Mouse (Mus musculus): ENCODE measurements around the gene Ern2. TPM values are rescaled to one million over a fixed set of nuclear protein-coding genes. Genes with fewer than 3 reads are reported as not detected.

Gene Ern2
- polyA plus RNA-seq, 2 experiments from 2014 or later = not detected

DNA sequence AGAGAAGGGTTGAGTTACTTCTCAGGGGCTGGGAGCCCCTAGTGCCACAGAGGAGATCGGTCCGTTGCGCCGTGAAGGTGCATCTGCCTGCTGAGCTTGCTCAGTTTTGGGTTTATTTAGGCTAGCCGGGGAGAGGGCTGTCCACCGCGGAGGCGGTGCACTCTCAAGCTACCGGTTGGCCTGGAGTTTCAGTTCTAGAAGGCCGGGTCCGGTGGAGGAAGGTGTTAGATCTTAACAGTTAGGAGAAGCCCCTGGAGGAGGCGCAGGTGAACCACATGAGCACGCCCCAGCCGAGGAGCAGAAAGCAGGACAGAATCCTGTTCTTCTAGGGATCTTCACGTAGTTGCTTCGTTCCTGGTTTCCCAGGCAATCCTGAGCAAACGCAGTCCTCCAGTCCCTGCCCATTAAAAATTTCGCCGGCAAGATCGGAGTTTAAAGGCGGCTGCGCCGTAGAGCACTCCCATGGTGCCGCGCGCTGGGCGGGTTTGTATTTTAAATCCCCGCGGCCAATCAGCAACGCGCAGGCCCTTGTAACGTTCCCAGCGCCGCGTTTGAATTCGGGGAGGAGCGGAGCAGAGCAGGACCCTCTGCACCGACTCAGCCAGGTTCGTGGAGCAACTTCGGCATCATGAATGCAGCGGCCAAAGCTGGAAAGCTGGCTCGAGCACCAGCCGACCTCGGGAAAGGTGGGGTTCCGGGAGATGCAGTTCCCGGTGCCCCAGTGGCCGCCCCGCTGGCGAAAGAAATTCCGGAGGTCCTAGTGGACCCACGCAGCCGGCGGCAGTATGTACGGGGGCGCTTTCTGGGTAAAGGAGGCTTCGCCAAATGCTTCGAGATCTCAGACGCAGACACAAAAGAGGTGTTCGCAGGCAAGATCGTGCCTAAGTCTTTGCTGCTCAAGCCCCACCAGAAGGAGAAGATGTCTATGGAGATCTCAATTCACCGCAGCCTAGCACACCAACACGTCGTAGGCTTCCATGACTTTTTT lies 26.8 kb downstream of the Ern2 start, which contains the start of gene Plk1:
Plk1 (plus strand) TSS at position 525 of the 988 bp plus-strand sequence.
- ATAC-seq = peak; percentile 83

DNA sequence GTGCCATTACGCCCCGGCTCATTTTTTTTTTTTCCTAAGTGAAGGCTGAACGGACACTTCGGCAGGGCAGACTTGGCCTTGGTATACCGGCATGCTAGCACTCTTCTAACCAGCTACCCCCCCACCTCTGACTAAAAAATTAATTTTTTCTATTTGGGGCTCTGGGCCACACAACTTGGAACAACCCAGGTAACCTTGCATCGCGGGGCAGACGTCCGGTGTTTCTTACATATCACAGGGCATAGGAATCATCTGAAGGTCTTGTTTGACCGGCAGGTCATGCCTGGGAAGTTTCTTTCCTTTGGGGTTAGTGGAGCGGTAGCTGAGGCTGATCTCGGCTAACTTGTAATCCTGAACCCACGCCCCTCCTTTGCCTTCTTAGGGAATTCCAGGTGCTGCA lies 27.5 kb downstream of the Ern2 start:
- ATAC-seq = no peak

DNA sequence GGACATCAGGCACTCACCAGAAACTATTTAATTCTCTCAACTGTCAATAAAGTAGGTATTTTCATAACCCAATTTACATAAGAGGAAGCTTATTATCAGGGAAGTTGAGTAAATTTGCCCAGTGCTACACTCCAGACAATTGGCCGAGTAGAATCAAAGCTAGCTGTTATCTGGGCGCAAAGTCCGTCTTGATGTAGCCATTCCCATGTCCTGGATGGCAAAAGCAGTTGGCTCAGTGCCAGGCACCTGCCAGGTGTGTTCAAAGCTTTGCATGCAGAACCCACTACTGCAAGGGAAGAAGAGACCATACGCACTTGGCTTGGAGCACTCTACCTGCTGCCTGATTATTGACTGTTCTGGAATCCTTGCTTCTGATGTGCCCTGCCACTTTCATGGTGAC lies 33.5 kb downstream of the Ern2 start:
- ATAC-seq = no peak

DNA sequence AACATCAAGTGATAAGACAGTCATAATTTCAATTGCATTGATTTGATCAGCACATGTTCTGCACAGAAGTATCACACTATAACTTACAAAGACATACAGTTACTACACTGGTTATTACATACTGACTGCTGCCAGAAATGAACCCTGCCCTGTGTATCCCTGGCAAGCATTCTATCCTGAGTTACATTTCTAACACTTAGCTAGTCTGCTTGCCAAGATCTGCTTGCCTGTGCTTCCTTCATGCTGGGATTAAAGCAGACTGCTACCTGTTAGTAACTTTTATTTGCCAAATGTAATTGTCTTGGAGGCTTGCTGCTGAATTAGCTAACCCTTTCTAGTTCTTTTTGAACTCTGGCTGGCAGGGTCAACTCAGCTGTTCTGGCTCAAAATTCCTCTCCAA lies 45.0 kb downstream of the Ern2 start:
- no peak for ATAC-seq

DNA sequence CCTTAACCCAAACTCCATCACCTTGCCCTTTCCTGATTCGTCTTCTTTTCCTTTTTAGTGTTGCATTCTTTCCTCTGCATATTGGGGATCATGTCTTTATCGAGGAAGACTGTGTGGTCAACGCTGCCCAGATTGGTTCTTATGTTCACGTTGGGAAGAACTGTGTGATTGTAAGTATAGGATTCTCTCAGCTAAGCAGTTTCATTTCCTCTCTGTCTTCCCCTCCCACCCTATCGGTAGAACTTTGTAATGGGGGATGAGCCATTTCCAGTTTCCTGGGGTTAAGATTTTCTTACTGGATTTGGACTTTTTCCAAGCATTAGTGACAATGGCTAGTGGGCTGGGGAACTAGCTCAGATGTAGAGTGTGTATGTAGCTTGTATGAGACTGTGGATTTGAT lies 47.8 kb downstream of the Ern2 start:
- ATAC-seq = no peak

DNA sequence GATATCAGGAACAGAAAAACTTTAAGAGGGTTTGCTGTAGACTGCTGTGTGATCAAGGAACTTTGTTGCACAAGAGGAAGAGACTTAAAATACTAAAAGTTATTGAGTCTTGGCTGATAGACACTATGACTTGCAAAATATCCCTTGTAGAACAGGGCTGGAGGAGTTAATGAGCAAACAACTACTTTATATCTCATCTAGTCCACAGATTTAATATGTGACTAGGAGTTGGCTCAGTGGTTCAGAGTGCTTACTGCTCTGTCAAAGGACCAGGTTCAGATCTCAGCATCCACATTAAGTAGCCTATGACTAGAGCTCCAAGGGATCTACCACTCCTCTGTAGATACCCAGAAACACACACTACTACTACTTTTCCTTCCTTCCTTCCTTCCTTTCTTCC lies 48.9 kb downstream of the Ern2 start:
- ATAC-seq = no peak

DNA sequence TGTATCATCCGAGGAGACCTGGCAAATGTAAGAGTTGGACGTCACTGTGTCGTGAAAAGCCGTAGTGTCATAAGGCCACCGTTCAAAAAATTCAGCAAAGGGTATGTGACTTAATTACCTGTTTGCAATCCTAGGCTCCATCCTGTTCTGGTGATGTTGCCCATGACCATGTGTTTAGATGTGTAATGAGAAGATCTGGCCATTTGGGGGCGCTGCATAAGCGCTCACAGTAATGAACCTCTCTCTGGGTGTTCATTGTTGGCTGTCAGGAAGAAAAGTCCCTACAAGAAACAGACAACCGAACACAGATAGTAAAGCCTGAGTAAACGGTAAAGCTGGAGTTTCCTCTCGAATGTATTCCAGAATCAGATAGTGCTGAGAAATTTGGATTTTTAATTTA lies 50.9 kb downstream of the Ern2 start:
- ATAC-seq = no peak

DNA sequence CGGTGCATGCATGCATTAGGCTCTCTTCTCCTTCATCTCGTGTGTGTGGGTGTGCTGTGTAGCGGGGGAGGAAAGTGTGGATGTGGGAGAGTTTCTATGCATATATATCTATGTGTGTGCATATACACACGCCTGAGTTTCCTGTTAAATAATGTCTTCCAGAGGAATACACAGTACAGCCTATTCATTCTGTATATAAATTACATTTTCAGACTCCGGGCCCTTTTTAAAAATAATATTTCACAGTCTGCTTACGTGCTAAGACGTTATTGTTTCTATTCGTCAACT lies 52.7 kb downstream of the Ern2 start:
- ATAC-seq = peak; percentile 12

DNA sequence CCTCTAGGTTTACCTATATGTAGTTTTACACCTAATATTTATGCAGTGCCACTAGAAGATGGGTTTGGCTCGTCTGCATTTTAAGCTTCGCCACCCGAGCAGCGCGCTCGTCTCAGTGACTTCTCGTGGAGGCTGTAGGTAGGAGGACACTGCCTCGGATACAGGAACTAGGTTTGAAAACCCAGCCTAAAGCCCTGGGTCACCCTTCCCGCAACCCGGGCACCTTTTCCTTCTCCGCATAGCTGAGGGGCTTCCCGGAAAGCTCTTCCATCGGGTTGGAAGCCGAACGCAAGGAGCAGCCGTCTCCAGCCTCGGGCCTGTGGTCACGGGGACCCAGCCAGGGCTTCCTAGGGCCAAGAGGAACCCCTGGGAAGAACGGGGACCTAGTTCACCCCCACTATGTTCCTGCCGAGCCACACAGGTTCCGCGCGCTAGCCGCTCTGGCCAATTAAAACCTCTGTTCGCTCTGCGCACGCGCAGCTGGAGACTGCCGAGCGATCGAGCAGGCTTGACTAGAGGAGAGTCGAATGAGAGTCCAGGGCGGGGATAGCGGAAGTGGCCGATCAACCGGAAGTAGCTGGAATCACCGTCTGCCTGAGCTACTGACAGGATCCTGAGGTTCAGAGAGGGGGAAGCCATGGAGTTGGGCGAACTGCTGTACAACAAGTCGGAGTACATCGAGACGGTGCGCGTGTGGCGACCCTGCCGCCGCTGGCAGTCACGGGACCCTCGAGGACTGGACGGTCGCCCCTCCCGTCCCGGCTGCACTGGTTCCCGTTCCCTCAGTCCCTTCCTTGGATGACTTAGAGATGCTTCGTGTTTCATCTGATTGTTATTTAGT lies 53.3 kb downstream of the Ern2 start, which contains the start of the genes Palb2 and Dctn5:
Palb2 (minus strand) TSS at position 489 of the 841 bp plus-strand sequence.
Dctn5 (plus strand) TSS at position 545 of the 841 bp plus-strand sequence.
- peak; percentile 95 for ATAC-seq

DNA sequence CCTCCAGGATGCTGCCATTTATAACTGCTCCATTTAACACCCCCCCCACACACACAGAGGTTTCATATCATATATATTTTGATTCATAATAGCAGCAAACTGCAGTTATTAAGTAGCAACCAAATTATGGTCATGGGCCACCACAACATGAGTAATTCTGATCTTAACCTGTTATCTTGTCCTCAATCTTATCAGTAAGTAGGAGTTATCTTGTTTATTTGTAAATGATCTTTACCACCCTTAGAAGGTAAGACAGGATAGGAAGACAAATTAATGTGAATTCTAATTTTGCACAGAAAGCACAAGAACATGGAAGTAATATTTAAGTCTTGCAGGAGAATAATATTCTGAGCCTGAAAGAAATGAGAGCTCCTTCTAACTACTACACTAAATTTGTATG lies 54.2 kb downstream of the Ern2 start:
- ATAC-seq = no peak

DNA sequence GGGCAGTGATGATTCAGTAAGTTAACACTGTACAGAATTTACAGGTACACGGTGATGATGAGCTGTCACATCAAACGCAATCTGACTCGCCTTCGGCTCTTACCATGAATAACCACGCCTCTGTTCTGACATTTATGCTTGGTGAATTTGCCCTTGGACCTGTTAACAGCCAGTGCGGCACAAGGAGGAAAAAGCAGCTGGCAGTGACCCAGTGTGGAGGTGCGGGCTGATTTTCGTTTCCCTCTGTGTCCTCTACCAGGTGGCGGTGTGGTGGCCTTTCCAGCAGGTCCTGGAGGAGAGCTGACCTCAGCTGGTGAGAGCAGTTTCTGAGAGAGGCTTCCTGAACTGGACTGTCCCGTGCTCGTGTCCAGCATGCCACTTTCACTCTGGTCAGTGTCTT lies 59.1 kb downstream of the Ern2 start:
- no peak for ATAC-seq

DNA sequence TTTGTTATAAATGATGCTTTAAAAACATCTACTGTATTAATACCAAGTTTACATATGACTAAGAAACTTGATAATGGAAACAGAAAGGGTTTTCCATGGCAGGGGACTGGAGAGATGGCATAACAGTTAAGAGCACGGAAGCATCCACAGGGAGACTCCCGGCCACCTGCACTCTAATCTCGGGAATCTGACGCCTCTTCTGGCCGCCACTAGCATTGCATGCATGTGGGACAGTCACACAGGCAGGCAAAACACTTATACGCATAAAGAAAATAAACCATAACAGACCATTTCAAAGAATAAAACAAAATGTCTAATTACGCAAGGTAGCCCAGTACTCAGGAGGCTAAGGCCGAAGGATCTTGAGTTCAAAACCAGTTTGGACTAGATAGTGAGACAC lies 60.4 kb downstream of the Ern2 start:
- ATAC-seq = no peak

DNA sequence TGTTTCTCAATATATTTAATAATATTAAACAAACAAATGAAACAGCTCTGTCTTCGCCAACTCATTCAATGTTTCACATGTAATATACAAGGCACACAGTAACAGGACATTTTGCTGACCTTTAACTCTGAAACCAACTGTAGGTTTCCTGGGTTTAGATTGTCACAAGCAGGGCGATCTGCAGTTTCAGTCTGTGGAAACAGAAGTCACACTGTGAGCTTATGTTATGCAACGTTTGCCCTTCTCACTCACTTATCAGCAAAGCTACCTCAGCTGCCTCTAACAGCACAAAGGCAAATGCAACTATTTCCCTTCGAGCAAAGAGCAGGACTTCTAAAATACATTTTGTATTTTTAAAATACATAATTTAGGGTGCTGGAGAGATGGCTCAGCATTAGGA lies 62.5 kb downstream of the Ern2 start:
- ATAC-seq = no peak

Other genes starting within 250 kb of the Ern2 start
- gene Cog7, start 204.5 kb downstream of the Ern2 start, polyA plus RNA-seq (2017; shearing (Covaris generic)) = 10 to 100 TPM in 1 of 2 experiments, 1 to 10 TPM in 1; 8.3 to 10.3 TPM
- 1 to 10 TPM in 1 of 2 experiments, under 1 TPM in 1; 0.83 to 2.4 TPM for gene Gga2, start 165.0 kb downstream of the Ern2 start, polyA plus RNA-seq (2017; shearing (Covaris generic))
- 10 to 100 TPM; 10.1 to 12.7 TPM for gene Ubfd1, start 119.0 kb downstream of the Ern2 start, polyA plus RNA-seq (2017; shearing (Covaris generic))
- gene Ears2, start 118.9 kb downstream of the Ern2 start, polyA plus RNA-seq (2017; shearing (Covaris generic)) = 1 to 10 TPM; 3.8 to 4.7 TPM
- gene Ndufab1, start 84.3 kb downstream of the Ern2 start, polyA plus RNA-seq (2017; shearing (Covaris generic)) = 100 to 1,000 TPM; 148 to 236 TPM
- gene Palb2, start 53.2 kb downstream of the Ern2 start, polyA plus RNA-seq (2017; shearing (Covaris generic)) = 10 to 100 TPM; 10.5 to 10.6 TPM
- 100 to 1,000 TPM; 120 to 122 TPM for gene Dctn5, start 53.2 kb downstream of the Ern2 start, polyA plus RNA-seq (2017; shearing (Covaris generic))
- gene Plk1, start 26.8 kb downstream of the Ern2 start, polyA plus RNA-seq (2017; shearing (Covaris generic)) = 10 to 100 TPM; 11.5 to 23.1 TPM
- gene Chp2, start 33.3 kb upstream of the Ern2 start, polyA plus RNA-seq (2017; shearing (Covaris generic)) = not detected
- gene Prkcb, start 102.5 kb upstream of the Ern2 start, polyA plus RNA-seq (2017; shearing (Covaris generic)) = 10 to 100 TPM; 71.9 to 78.3 TPM

Measured in activated CD4-positive, CD25-positive, alpha-beta regulatory T cell, adult 4 months (primary cell).